Mouse (Mus musculus): ENCODE data around the gene Fndc3a.

Fndc3a gene

DNA sequence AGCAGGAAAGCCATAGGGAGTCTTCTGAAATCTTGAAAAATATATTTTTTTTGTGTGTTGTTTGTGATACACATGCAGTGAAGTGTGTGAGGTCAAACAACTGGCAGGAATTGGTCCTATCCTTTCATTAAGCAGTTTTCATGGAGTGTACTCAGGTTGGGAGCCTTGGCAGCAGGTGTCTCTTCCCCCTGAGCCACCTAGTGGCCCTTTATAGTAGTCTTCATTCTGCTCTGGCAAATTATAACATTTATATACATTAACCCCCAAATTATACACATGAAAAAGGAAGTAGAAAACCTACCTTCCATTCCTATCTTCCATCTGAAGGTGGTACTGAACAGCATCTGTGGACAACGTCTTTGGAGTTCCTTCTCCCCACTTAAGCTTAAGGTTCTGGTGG, 154.0 kb downstream of the Fndc3a start:
- DNase-seq (ENCODE audit: inconsistent age in 2 of 2, low spot score in 1 of 2), result no peak

DNA sequence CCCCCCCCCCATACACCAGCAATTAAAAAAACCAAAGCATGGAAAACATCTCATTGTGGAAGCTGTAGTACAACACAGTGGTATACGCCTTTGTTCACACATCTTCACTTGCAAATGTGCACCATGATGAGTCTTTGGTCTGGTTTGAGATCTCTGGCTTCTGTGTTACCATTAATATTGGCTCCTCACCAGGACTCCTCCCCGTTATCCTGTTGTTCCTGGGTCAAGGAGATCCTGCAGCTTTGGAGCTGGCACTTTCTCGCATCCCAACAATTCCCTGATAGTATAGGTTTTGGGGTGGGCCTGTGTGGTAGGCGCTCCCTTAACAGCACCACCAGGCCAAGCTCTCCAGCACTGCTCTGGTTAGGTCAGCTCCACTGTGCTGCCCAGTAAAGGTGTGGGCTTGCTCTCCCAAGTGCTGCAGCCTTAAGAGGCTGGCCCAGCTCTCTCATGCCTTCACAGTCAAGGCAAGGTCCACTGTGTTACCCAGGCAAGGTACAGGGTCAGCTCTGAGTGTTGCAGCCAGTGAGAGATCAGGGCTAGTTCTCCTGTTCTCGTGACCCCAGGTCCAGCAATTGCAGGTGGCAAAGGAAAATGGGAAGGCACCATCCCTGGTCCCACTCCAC, 173.3 kb downstream of the Fndc3a start:
- no peak for DNase-seq (ENCODE audit: inconsistent age in 2 of 2, low spot score in 1 of 2)

DNA sequence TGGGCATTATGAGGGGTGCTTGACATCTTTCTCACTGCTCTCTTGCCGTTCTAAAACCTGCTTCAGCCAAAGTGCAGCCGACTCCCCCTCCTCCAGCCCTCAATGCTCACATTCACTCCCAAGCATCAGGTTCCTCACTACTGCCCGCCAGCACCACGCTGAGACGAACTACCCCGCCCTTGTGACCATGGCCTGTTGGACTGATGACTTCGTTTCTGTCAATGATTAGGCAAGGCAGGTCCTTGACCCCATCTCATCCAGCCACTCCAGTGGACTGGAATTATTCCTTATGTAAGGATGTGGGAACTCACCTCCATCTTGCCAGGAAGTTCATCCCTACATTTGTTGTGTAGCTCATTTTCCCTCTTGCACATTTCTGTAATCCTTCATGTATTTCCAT, 175.9 kb downstream of the Fndc3a start:
- no peak for DNase-seq (ENCODE audit: inconsistent age in 2 of 2, low spot score in 1 of 2)

DNA sequence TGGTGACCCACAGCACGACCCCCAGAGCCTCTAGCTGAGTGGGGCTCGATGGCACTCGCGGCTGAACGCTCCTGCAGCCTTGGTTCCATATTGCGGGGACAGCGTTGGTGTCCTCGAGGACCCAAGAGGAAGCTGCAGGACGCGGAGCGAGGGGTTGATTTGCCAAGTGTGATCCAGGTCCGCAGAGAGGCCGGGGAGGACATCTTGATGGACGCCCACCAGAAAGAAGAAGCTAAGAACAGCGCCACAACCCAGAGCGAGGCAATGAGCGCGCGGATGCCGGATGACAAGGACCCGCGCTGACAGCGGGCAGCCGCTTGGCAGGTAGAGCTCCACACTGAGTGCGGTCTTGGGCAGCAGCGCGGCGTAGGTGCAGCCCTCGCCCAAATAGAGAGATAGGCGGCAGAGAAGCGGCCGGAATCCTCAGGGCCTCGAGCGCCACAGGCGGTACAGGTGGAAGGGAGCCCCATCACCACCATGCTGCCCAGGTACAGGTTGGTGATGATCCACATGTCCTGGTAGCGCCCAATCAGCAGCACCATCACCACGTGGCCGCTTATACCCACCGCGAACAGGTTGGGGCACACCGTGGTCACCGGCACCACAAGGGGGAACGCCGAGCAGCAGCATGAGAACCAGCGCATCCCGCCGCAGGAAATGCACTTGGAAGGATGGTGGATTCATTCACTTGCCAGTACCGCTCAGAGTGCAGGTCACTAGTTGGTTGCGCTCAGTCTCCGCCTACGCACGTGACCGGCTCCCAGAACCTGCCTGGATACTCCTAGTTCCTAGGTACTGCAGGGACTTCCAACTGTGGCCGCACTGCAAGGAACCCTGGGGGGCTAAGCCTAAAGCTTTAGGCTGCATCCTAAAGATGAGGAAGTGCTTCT, 177.5 kb downstream of the Fndc3a start:
- DNase-seq (ENCODE audit: inconsistent age in 2 of 2, low spot score in 1 of 2), result peak in 1 of 2 experiments; percentile 55

DNA sequence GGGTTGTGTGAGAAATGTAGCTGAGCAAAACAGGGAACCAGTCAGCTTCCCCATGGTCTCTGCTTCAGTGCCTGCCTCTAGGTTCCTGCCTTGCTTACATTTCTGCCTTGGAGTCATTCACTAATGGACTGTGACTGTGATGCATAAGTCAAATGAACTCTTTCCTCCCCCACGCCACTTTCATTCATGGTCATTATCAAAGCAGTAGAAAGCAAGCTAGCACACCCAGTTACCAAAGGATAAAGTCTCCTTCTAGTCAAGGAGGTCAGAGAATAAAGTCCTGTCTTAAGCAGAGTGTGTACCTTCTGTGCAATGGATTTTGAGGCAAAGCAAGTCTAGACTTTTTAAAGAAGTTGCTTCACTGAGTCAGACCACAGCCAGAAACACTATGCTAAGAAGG, 182.7 kb downstream of the Fndc3a start:
- no peak for DNase-seq (ENCODE audit: inconsistent age in 2 of 2, low spot score in 1 of 2)

DNA sequence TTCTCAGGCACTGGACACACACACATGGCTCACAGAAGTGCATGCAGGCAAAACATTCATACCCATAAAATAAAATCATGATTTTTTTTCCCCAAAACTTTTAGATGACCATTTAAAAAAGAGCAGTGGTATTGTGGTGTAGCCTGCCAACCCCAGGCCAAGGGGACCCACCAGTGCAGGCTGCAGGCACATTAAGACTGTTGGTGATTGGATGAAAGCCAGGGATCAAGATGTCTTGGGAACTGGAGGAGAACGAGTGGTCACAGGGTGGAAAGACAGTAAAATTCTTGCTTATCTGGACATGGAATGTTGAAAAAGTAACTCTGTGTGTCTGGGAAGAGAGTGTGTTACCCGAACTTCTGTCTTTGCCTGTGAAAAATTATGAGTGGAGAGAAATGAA, 190.2 kb downstream of the Fndc3a start:
- DNase-seq (ENCODE audit: inconsistent age in 2 of 2, low spot score in 1 of 2), result no peak

DNA sequence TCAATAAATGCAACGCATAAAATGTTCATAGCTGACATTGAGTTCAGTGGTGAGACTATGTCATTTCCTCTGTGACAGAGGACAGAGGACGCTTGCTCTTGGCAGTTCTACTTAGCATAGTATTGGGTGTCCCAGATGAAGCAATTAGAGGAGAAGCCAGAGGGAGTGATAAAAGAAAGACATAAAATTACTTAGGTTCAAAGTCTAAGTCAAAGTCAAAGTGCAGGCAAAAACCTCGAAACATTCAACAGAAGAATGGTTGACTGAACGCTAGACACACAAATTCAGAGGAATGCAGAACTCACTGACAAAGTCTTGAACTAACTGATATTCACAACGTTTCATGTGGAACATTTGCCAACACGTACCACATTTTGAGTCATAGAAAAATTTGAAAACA, 191.0 kb downstream of the Fndc3a start:
- DNase-seq (ENCODE audit: inconsistent age in 2 of 2, low spot score in 1 of 2), result no peak

DNA sequence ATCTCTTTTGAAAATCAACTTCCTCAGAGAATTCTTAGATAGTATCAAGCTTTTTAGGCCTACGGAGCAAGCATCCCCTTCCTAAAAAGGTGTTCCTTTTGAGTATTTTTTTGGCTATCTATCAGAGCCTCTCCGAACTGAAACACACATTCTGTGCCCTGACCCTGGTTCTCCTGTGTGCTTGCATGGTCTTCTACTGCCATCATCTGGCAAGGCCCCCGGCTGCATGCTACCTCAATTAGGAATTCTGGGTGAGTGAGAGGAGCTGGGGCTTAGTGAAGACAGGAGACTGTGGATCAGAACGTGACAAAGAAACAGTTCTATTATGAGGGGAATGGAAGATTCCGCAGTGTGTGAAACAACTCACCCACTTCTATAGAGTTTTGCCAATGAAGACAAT, 193.4 kb downstream of the Fndc3a start:
- DNase-seq (ENCODE audit: inconsistent age in 2 of 2, low spot score in 1 of 2), result peak in 1 of 2 experiments; percentile 50

DNA sequence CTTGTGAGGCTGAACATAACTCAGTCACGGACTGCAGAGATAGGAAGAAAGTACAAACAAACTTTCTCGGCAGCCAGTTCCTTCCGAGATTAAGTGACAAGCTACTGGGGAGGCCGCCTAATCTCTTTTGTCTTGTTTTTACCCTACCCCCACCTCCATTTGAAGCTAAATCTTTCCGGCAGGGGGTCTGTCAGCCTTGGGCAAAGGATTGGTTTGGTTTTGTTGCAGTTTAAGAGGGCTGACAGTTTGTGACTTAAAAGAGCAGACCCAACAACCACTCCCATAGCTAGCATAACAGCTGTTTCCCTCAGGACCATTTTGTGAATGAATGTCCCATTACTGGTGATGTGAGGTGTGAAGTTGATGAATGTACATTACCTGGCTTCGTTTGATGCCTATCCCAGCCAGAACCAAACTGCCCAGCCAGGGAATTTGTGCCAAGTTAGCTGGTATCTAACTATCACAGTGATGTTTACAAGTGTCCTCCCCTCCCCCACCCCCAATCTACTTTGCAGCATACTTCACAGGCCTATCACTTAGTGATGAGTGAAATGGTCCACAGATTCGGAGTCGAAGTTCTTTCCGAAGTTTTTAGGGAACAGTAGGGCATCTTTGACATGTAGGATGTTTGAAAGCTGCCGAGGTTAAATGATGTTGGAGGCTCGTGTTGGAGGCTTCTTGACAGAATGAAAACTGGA, 202.9 kb downstream of the Fndc3a start:
- no peak for DNase-seq (ENCODE audit: inconsistent age in 2 of 2, low spot score in 1 of 2)

DNA sequence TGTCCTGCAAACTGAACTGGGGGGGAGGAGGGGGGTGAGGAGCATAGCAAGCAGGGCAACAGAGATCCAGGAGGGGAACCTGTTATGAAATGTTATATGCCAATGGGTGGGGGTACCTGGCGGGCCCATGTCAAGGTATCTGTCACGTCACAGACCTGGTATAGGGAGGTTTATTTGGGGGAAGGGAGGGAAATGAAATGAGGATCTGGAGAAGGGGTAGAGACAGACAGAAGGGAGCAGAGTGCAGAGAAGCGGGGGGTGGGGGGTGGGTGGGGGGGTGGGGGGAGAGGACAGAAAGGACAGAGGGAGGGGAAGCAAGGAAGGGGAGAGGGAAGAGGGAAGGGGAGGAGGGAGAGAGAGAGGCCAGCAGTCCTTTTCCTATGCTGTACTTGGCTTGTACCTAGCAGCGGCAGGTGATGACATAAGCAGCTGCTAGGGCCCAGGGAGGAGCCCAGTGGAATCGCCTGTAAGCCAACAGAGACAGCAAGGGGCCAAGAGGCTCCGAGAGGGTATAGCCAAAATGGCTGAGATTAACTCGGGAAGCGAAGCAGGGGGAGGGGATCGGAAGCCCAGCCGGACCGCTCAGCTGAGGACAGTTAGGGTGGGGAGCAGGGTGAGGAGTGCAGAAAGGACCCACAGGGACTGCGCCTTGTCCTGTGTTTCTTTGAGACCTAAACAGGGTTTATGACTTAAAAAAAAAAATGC, 203.6 kb downstream of the Fndc3a start:
- peak in 1 of 2 experiments; percentile 28 for DNase-seq (ENCODE audit: inconsistent age in 2 of 2, low spot score in 1 of 2)

DNA sequence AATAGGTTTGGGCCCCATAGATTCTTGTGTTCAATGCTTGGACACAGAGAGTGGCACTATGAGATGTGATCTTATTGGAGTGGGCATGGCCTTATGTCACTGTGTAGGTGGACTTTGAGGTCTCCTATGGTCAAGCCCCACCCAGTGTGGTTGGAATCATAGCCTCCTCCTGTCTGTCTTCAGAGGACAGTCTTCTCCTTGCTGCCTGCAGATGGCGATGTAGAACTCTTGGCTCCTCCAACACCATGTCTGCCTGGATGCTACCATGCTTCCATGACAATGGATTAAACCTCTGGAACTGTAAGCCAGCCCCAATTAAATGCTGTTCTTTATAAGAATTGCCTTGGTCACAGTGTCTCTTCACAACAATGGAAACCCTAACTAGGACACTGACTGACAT, 204.8 kb downstream of the Fndc3a start:
- DNase-seq (ENCODE audit: inconsistent age in 2 of 2, low spot score in 1 of 2), result no peak

DNA sequence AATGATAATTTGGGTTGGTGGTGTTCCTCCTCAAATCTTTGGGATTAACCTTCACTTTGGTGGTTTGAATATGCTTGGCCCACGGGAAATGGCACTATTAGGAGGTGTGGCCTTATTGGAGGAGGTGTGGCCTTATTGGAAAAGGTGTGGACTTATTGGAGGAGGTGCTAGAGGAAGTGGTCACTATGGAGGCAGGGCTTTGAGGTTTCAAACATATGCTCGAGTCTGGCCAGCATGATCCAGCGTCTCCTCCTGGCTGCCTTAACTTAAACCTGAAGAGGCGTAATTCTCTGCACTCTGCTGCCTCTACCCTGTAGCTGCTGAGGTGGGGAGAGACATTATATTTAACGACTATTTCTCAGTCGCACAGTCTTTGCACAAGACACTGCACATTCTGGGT, 206.6 kb downstream of the Fndc3a start:
- no peak for DNase-seq (ENCODE audit: inconsistent age in 2 of 2, low spot score in 1 of 2)

DNA sequence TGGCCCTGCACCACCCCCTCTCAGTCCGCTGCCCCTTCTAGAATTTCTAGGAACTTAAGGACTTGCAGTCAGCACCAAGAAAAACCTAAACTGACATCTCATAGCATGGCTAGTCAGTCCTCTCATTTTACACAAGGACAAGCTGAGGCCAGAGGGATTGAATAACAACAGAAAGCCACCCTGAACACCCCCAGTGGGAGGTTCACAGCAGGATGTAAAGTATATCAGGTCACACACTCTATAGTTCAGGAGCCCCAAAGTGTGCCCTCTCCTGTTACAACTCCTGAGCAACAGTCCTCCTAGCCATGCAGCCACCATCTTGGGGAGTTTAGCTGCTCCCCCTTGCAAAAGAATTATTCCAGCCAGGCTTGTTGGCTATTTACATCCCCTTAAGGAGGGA, 216.0 kb downstream of the Fndc3a start:
- no peak for DNase-seq (ENCODE audit: inconsistent age in 2 of 2, low spot score in 1 of 2)

DNA sequence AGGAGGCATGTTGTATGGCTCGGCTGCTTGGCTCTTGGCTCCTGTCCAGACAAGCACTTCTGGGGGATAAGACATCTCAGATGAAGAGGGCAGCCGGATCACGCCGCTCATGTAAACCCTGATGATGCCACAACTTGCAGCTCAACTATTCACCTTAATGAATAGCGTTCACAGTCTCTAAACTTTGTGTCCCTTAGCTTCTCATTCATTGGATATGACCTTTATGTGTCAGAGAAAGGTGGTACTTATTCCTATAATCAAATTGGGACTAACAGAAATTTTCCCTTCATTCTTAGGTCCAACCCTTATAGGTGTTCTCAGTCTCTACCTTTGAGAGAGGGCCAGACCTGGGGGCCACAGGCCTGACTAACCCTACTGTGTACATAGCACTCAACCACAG, 218.1 kb downstream of the Fndc3a start, which contains the start of gene Gm9195:
Gm9195 (minus strand) TSS at position 101 of the 400 bp plus-strand sequence.
- DNase-seq (ENCODE audit: inconsistent age in 2 of 2, low spot score in 1 of 2), result no peak

DNA sequence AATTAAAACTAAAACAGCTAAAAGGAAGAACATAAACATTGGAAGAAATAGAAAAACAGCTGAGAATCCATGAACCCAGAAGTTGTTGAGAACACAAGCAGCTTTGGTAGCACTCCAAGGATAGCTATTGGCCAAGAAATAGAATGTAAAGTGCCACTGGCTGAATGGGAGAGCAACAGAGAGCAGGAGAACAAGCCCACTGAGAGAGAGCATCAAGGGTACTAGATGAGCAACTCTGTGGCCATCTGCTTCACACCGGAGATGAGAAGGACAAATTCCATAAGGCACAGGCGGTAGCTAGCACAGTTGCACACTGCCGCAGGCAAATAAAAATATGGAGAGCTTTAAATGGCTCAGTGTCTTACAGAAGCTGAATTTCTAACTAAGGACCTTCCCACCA, 219.4 kb downstream of the Fndc3a start:
- no peak for DNase-seq (ENCODE audit: inconsistent age in 2 of 2, low spot score in 1 of 2)
